Mouse (Mus musculus) brain, adult 2 months (tissue): Measurements from ENCODE around the gene Kcnh7.

Source experiments
- DNase-seq: peaks from one replicate; pipeline ENCODE4 v3.0.0; 2011; ENCODE audit warnings: low read depth, low spot score

Kcnh7 gene

DNA sequence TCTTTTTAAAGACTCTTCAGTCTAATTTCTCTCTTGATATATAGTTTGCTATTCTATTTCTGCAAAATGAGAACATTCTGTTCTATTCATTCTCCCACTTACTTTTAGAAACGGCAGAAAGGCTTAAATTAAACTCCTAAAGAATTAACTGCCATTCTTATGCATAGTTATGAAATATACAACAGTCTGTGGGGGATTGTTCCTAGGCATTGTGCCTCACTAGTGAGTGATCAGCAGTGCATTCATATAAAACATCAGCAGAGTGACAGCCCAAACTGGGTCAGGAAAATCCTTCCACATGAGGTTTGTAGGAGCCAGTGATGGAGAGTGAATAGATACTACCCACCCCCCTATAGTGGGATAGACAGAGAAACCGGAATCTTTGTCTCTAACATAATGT is 200.2 kb downstream of the Kcnh7 start:
- peak; percentile 71 for DNase-seq

DNA sequence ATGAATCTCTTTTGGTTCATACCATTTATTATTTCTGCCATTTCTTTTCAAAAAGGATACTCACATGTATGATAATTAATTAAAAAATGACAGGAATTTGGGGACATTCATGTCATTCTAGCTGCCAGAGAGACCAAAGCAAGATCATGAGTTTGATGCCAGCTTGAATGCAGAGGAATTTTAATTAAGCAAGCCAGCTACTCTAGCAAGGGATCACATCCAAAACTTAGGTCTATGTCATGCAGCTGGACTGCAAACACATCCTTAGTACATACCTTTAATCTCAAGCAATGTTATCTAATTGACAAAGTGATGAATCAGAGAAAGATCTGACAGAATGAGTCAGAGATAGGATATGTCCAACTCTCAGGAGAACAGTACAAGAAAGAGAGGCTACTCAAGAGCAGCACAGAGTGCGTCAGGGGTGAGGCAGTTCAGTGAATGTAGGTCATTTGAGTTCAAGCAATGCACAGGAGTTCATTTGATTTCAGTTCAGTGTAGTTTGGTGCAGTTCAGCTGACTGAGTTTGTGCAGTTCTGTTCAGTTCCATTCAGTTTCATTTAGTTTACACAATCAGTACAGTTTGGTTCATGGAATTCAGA is 248.7 kb downstream of the Kcnh7 start:
- DNase-seq = no peak

DNA sequence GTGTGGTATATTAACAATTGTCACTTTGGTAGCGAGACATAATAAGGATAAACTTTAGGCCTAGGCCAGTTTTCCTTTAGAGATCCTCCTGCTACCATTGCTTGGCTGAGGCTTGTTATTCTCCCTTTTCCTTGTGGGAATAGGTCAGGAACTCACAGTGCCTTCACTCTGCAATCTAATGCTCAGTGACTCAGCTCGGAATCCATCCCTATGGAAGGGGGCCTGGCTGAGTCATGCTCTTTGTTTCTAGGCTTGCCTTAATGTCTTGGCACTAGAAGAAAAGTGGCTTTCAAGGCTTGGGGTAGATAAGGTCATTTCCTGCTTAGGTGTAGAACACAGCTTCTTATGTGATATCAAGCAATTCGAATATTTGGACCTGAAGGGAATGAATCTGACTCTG is 255.6 kb downstream of the Kcnh7 start:
- DNase-seq = peak; percentile 67

DNA sequence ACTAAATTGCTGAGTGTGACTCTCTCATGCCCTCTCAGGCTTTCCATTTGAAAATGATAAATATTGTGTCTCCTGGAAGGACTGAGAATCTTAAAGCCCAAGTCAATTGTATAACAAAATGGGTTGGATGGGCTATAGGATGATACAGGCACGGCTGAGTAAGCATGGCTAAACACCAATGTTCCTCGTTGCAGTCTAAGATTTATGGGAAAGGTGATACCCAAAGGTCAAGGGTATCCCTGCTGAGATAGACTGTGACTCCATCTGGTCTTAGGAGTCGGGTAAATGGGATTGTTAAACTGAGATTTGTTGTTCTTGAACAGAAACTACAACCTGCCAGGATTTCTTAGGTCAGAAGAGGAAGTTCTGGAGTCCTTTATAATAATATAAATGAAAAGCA is 256.0 kb downstream of the Kcnh7 start:
- DNase-seq = no peak

DNA sequence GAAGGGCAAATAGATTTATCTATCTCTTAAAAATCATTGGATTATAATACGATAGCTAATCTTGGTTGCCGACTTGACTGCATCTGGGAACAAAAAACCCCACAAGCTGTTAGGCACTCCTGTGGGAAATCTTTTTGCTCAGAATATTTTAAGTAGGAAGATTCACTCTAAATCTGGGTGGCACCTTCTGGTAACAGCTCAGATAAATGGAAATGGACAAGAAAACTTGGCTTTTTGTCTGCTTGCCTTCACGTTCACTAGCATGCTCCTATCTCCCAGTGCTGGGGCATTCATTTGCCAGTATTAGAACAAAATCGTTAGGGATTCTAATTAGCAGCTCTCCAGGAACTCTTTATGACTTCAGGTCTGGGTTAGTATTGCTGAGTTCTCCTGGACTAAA is 260.3 kb downstream of the Kcnh7 start:
- DNase-seq = peak; percentile 66

DNA sequence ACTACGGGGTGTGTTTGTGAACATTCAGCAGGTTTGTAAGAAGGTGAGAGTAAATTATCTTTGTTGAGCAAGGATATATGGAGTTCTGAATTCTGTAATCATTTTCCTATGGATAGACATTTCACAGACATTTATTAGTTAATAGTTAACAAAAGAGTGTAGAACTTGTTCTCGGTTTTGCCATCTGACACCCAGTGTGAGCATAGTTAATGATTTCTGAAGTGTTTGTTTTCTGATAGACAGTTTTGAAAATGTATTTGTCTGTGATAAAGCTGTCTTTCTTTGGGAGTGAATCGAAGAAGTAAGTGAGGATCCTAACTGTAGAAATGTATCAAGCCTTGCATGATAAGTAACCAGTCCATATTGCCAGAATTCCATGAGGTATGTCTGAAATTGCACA is 276.4 kb downstream of the Kcnh7 start:
- no peak for DNase-seq

DNA sequence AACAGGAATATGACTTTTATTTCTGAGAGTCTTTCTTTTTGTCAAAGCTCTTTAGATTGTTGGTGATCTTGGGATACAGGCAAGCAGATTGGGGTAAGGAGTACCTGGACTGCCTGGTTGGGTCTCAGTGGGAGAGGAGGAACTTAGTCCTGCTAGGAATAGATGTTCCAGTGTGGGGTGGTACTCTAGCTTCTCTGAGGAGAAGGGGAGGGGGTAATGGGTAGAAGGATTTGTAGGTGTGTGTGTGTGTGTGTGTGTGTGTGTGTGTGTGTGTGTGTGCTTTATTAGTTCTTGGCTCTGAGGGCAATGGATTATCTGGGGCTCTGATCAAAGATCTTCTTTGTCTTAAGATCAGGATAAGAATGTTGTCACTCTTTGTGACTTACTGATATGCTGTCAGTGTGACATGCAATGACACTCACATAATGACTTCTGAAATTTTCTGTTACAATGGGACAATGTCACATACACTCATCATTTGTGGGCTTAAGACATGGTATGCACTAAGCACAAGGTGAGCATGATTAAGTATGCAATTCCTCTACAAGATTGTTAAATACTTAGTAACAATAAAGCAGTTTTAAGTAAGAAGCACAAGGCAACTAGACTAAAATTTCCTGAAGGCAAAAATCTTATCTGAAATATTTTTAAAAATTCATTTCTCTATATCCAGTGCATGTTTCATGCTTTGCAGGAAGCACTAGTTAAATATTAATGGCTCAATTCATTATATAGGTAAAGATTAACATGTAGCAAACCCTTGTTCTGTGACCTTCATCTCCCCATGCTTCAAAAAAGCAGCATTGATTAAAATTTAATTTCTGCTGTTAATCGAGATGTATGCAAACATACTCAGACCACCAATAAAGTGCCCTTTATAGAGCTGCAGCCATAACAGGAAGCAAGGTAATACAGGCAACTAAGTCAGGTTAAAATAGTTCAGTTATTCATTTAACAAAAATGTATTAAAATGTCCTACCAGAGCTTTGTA is 281.4 kb downstream of the Kcnh7 start:
- no peak for DNase-seq

DNA sequence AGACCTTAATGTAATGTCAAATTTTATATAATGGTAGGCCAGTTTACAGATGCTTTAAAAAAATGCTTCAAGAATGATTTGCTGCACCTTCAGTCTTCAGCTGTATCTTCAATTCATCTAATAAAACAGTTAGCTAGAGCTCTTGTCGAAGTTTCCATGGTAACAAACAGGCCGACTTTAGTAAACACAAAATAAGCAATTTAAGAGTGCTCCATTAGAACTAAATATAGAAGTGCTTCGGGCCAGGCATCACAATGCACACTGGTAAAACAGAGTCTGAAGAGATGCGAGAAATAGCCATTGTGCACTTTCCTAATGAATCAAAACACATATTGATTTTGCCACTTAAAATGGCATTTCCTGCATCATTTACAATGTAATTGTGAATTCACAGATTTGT is 305.3 kb downstream of the Kcnh7 start:
- peak; percentile 57 for DNase-seq

DNA sequence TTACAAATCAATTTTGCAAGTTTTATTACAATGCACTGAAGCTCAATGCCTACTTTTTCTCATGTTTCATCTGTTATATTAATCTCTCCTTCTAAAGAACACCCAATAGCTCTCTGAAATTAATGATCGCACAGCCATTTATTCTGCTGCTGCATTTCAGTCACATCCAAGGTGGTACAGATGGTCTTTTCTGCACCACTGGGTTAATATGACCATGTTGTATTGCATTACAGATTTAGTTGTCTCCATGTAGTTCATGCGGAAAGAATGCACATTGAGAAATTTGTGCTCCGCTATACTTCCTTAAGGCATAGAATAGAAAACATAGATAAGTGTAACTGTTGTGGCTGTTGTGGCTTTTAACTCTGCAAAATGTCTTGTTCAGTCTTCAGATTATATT is 328.7 kb downstream of the Kcnh7 start:
- DNase-seq = no peak

DNA sequence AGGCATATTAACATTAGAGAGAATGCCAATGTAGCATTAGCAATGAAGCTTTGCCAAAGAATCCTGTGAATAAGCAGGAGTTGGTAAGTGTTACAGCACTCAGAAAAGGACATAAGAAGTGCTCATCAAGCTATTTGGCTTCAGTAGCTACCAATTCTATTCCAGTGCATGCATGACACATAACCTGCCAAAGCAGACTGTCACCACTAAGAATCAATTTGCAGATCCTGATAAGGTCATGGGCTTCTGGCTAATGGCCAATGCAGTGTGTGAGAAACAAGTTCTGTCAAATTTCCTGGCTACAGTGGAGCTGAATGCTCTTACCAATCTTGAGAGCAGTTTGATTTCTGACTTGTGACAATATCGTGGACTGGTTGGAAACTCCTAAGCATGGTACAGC is 341.5 kb downstream of the Kcnh7 start:
- DNase-seq = peak; percentile 19

DNA sequence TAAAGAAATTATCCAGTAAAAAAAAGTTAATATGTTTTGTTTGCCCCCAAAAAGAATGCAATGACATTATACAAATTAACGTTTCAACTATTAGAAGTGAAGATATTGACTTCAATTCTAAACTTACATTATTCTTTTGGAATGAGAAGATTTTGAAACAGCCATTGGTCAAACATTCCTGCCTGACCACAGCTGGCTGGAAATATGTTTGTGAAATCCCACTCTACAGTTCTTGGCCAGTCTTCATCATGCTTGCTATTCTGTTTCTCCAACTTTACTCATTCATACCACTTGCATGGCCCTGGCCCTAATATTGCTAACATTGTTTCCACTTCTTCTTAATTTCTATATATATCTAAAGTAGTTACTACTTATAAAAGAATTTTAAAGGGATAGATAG is 349.8 kb downstream of the Kcnh7 start:
- no peak for DNase-seq

DNA sequence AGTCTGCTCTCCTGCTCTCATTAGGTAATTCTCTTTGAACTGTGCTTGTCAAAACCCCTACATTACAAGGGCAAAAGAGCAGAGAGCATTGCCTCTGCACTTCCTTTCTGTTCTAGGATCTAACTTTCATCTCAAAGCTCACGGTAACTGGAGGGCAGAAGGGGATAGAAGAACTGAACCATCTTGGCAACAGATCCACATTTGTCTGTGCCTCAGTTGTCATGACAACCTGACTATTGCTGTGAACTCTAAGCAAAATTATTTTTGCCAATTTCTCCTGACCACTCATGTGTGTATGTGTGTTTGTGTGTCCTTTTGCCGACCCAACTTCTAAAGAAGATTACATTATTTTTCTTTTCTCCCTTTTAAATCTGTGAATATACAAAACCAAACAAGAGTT is 364.9 kb downstream of the Kcnh7 start:
- DNase-seq = no peak

DNA sequence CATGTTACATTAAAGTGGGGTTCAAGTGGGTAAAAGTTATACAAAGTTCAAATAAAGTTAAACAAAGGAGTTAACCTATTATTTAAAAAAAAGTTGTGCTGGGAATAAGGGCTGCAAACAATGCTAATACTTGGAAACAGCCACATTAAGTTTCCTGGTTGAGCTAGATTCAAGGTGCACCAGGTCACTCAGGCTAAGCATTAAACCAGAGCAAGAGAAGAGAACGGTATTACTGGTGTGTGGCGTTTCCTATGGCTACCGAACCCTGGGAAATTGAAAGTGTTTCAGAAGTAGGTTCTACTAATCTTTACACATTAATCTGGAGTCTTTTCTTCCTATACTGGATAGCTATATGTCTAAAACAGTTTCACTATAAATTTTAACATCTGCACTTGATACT is 368.1 kb downstream of the Kcnh7 start:
- no peak for DNase-seq

DNA sequence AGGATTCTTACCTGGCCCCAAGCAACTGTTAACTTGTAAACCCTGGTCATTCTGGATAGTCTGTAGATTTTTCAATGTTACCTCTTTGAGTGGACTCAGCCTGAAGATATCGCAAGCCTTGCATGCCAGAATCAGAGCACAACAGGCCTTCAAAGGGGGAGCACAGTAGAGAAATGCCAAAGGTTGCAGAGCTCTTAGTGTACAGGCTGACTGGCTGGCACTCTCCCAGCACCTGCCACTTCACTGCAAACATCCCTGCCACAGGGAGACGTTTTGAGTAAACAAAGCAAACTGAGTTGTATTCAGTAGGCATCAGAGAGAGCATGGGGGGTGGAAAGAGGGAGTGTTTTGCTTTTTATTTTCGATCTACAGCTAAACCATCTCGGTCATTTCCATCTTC is 375.3 kb downstream of the Kcnh7 start:
- DNase-seq = peak; percentile 27

DNA sequence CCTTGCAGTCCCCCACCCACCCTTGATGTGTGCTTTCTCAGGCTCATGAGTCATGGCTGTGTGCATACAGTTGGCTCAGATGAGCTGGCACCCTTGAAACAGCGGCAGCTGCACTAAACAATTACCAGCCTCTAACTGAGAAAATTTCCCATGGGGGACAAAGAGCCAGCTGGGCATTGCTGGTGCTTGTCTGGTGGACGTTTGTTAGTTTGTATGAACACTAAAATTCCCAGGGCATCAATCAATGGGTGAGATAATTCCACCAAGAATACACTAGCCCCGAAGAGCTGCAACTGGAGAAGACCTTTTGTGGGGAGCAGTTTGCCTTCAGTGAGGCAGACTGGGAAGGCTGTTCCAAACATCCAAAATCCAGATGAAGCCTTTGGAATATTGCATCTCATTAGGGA is 376.6 kb downstream of the Kcnh7 start:
- peak; percentile 93 for DNase-seq

DNA sequence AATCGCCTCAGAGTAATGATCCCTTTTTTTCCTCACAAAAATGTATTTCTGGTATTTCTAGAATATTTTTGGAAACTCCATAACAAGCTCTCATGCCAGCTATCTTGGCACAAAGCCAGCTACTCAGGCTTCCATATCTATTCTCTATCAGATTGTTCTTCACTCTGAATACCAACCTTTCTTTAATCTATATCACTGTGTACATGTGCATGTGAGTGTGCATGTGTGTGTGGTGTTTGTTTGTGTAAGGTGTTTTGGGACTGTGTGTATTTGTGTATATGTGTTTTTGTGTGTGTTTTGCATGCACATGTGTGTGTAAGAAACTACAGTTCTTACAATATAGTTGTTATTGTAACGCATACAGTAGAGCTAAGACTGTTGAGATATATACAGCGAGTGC is 377.2 kb downstream of the Kcnh7 start:
- peak; percentile 34 for DNase-seq

DNA sequence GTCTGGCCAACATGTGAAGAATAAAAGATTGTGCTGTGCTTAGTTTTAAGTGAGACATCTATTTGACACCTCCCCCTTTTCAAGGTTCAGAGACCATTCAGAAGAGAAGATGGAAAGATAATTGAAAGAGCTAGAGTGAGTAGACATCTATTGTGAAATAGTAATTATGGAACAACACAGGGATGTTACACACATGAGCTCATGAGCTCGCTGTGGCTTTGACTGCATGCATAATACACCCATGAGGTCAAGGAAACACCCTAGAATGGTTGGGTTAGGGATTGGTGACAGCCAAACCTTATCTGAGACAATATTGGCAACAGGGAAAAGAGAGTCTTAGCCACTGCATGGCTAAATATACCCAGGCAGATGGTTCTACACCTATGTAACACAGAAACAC is 380.1 kb downstream of the Kcnh7 start:
- DNase-seq = peak; percentile 25

DNA sequence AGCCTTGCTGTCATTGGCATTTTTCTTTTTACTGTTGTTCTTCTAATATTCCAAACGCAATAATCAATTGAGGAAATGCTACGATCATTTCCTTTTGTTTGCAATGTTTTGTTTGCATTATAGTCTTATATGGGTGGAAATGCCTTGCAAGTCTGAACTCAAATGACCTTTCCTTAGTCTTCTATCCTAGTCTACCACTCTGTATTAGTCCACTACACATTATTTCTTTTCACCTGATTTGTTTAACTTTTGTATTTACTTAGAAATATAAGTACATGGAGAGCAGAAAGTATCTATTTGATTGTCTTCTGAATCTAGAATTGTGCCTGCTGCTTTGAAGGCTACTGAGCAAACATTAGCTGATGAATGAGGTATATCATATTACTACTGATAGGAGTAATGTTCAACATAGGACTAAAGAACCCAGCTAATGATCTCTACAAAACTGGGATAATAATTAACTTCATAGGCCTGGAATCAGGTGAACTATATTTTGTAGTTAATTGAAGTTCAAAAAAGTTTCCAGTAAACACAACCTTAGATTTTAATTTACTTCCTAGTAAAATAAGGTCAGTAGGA is 399.5 kb downstream of the Kcnh7 start:
- DNase-seq = no peak

DNA sequence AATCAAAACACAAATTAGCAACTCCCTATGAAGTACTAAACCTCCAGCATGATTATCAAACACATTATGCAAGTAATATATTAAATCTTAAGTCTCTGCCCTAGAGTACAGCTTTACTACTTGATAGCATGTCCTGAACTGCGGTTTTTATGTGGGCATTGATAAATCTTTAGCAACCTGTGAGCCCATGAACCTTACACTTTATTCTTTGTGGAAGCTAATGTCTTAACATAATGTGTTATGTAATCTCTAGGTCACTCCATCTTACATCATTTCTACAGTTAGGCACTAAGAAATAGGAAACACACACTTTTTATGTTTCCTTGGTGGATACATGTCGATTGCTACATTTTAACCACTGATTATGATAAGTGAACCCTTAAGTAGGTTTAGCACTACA is 437.8 kb downstream of the Kcnh7 start:
- DNase-seq = no peak

DNA sequence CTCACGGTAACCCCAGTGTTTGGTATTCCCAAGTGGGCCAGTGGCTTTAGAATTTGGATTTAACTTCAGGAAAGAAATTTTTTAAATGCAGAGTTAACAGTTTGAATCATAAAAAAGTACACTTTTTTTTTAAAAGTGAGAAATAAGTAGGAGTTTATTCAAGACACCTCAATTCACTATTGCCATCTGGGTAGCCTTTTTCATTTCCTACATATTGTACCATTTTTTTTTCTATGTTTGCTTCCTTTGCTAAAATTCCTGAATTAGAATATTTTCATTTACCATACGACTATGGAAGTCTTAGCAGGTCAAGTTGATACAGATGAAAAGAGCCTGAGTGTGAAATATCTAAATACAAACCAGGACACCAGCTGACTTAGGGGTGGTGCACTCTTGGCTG is 441.0 kb downstream of the Kcnh7 start:
- peak; percentile 51 for DNase-seq

DNA sequence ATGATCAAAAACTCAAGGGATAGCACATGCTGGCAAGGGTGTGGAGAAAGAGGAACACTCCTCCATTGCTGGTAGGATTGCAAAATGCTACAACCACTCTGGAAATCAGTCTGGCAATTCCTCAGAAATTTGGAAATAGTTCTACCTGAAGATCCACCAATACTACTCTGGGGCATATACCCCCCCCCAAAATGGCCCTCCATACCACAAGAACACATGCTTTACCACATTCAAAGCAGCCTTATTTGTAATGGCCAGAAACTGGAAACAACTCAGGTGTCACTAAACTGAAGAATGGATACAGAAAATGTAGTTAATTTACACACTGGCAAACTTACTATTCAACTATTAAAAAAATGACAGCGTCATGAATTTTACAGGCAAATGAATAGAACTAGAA is 453.4 kb downstream of the Kcnh7 start:
- DNase-seq = no peak

DNA sequence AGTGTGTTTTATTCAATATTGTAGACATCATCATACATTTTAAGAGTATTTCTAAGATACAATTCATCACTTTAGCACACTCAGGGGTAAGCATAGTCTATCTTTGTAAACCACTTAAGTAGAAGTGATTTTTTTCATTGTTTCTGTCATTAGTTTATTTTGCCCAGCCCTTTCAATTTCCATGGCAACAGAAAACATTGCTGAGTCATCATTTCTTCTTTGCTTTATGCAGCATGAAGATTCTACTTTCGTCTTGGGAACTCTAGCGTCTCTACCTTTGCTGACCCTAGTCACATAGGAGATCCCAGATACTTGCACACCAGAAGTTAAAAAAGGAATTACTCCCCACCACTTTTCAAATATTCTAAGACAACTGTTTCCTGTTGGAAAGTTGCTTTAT is 456.4 kb downstream of the Kcnh7 start:
- no peak for DNase-seq

DNA sequence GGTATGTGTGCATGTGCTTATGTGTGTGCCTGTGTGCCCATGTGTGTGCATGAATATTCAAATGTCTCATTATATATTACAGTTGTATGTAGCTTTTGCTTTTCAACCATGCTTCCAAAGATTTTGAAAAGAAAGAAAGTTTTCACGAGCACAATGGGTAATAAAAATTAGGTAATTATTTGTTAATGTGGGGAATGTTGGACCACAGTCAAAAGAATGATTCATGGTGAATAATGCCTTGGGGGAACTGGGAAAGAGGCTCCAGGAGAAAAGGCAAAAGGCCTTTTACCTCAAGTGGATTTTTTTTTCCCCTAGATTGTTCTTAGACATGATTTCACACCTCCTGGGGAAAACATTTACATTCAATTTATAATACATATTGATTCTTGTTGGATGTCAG is 458.1 kb downstream of the Kcnh7 start:
- DNase-seq = no peak
